Mouse (Mus musculus) kidney, postnatal 0 days (tissue): Measurements from ENCODE around the gene Rhpn2. TPM values are rescaled to one million over a fixed set of nuclear protein-coding genes. Genes with fewer than 3 reads are reported as not detected.
A peak's percentile ranks its signal among the peaks of the same experiment; 100 is the strongest.

ENCODE experiments used
- ATAC-seq: fragments of 200-750 bp; cut with Nextera tagmentation; replicated peaks from 2 replicates; pipeline ENCODE4 v1.8.0; 2017; ENCODE audit warnings: low read depth, moderate number of reproducible peaks, moderate TSS enrichment, moderate library complexity; ENCODE audit not compliant: low FRiP score
- DNase-seq: peaks from one replicate; pipeline ENCODE4 v3.0.0-alpha.2; 2016; ENCODE audit warnings: low spot score
- H3K27ac ChIP-seq: fragments of 300-500 bp; sonication (generic); 2 replicates; pipeline ENCODE4 v1.5.1; 2014; ENCODE audit warnings: mild to moderate bottlenecking
- H3K27me3 ChIP-seq: fragments of 300-500 bp; sonication (generic); 2 replicates; pipeline ENCODE4 v1.6.1; 2014; ENCODE audit warnings: low read length, mixed read lengths; ENCODE audit not compliant: insufficient read depth
- H3K36me3 ChIP-seq: fragments of 300-500 bp; sonication (generic); 2 replicates; pipeline ENCODE4 v1.6.1; 2014; ENCODE audit warnings: low read length, mixed read lengths; ENCODE audit not compliant: insufficient read depth
- H3K4me1 ChIP-seq: fragments of 300-500 bp; sonication (generic); replicated peaks from 2 replicates; pipeline ENCODE4 v1.6.1; 2014; ENCODE audit warnings: antibody characterized with exemption, low read length, mixed read lengths; ENCODE audit not compliant: insufficient read depth
- H3K4me2 ChIP-seq: fragments of 300-500 bp; sonication (generic); 2 replicates; pipeline ENCODE4 v1.6.1; 2014; ENCODE audit warnings: mild to moderate bottlenecking, low read length, moderate library complexity, mixed read lengths
- H3K4me3 ChIP-seq: fragments of 300-500 bp; sonication (generic); replicated peaks from 2 replicates; pipeline ENCODE4 v1.5.1; 2014; ENCODE audit warnings: low read depth, low read length
- H3K9ac ChIP-seq: fragments of 300-500 bp; sonication (generic); 2 replicates; pipeline ENCODE4 v1.6.1; 2014; ENCODE audit warnings: low read depth, low read length
- H3K9me3 ChIP-seq: fragments of 300-500 bp; sonication (generic); replicated peaks from 2 replicates; pipeline ENCODE4 v1.6.1; 2016; ENCODE audit warnings: low read length, inconsistent platforms, mixed read lengths
- CTCF ChIP-seq: IDR thresholded peaks from 2 replicates; pipeline ENCODE4 v1.5.1; 2016; ENCODE audit warnings: antibody characterized with exemption, low read depth, mild to moderate bottlenecking, moderate library complexity
- WGBS: fragments of 180-500 bp; shearing (Covaris S2); extraction: QIAGEN DNeasy Blood & Tissue Kit; methylation state at CpG from one replicate; pipeline ENCODE4 v1.1.7; 2014; 5-methylcytosine and 5-hydroxymethylcytosine counted together
- polyA plus RNA-seq: library from polyadenylated mRNA; unstranded; fragments of >200 nt; fragmentation: Nextera tagmentation; extraction: Ambion mirVana; gene quantifications from 2 replicates; pipeline ENCODE4 v1.2.1, GENCODE M21; 2015

The Rhpn2 gene
- polyA plus RNA-seq, 1 experiment from 2014 or later = 14.6 TPM

GRCm38 (mm10) chr7:35395734-35396456, 61.9 kb downstream of the Rhpn2 start:
- no peak for DNase-seq
- H3K4me1 ChIP-seq = peaks cover 9% of the 10 kb centered on the region

GRCm38 (mm10) chr7:35396542-35397168, 62.7 kb downstream of the Rhpn2 start, which contains the start of the genes Faap24 and Cep89:
Faap24 (minus strand) TSS chr7:35396836.
Cep89 (plus strand) TSS chr7:35397035.
- Histone ChIP-seq H3K4me2 (peak within 1 kb of the TSS; percentile 69), H3K4me3 (peak within 1 kb of the TSS; percentile 64), H3K36me3 (peaks cover 15% of the 10 kb centered on the region), H3K9ac (peak within 1 kb of the TSS; percentile 66), H3K4me1 (peaks cover 9% of the 10 kb centered on the region), H3K27me3 (no peaks in the 10 kb centered on the region), H3K9me3 (no peaks in the 10 kb centered on the region), H3K27ac (no peak within 1 kb of the TSS)
- no peak for TF ChIP-seq CTCF
- ATAC-seq (peak; percentile 96), DNase-seq (peak; percentile 99)
- under 1% methylated on average over 28 of the region's 28 CpGs for WGBS

More at GRCm38 (mm10) chr7:35395734-35396456, 61.9 kb downstream of the Rhpn2 start:
- no peaks in the 10 kb centered on the region for H3K27me3 ChIP-seq
- peak overlapping the region; percentile 64 for H3K4me3 ChIP-seq
- H3K4me2 ChIP-seq = peak overlapping the region; percentile 51
- no peak overlapping the region for H3K27ac ChIP-seq
- TF ChIP-seq CTCF = 0 out of 2 replicates have a peak, but pooled peaks have one; percentile 1
- H3K36me3 ChIP-seq = peaks cover 15% of the 10 kb centered on the region
- WGBS = 12% methylated on average over 17 of the region's 17 CpGs
- H3K9me3 ChIP-seq = no peaks in the 10 kb centered on the region
- H3K9ac ChIP-seq = peak overlapping the region; percentile 51; the same call in 1 of the 2 replicates
- ATAC-seq = no peak; the same call in 1 of the 2 replicates

- no peak overlapping the region for H3K4me2 ChIP-seq
- H3K9me3 ChIP-seq = no peaks in the 10 kb centered on the region
- H3K36me3 ChIP-seq = peaks cover 32% of the 10 kb centered on the region
- no peak overlapping the region for H3K4me3 ChIP-seq
- H3K27me3 ChIP-seq = no peaks in the 10 kb centered on the region
- no peak for TF ChIP-seq CTCF
- 78% methylated on average over 4 of the region's 4 CpGs for WGBS
- no peak for ATAC-seq
- H3K4me1 ChIP-seq = peaks cover 9% of the 10 kb centered on the region
- no peak overlapping the region for H3K27ac ChIP-seq
- no peak overlapping the region for H3K9ac ChIP-seq
- no peak for DNase-seq
These were observed 67.2 kb downstream of the Rhpn2 start for GRCm38 (mm10) chr7:35401169-35401568.

GRCm38 (mm10) chr7:35415226-35415625, 81.3 kb downstream of the Rhpn2 start:
- H3K4me1 ChIP-seq = no peaks in the 10 kb centered on the region
- ATAC-seq = no peak; the same call in 1 of the 2 replicates
- H3K4me2 ChIP-seq = no peak overlapping the region
- no peak overlapping the region for H3K9ac ChIP-seq
- peak overlapping the region; percentile 68 for H3K27ac ChIP-seq
- H3K27me3 ChIP-seq = no peaks in the 10 kb centered on the region
- no peak for TF ChIP-seq CTCF
- H3K36me3 ChIP-seq = peaks cover 29% of the 10 kb centered on the region; the same call in 1 of the 2 replicates
- no peak for DNase-seq
- WGBS = 68% methylated on average over 5 of the region's 5 CpGs
- H3K9me3 ChIP-seq = no peaks in the 10 kb centered on the region
- H3K4me3 ChIP-seq = no peak overlapping the region

- no peaks in the 10 kb centered on the region for H3K27me3 ChIP-seq
- H3K9ac ChIP-seq = no peak overlapping the region
- no peaks in the 10 kb centered on the region for H3K4me1 ChIP-seq
- peak; percentile 32 for DNase-seq
- peak overlapping the region; percentile 68 for H3K27ac ChIP-seq
- no peak for TF ChIP-seq CTCF
- no peak overlapping the region for H3K4me2 ChIP-seq
- peaks cover 29% of the 10 kb centered on the region for H3K36me3 ChIP-seq
- 65% methylated on average over 9 of the region's 9 CpGs for WGBS
- ATAC-seq = peak; percentile 90
- no peak overlapping the region for H3K4me3 ChIP-seq
- H3K9me3 ChIP-seq = no peaks in the 10 kb centered on the region
These were observed 82.1 kb downstream of the Rhpn2 start for GRCm38 (mm10) chr7:35415801-35416653.

- H3K27ac ChIP-seq = peak overlapping the region; percentile 68; the same call in 1 of the 2 replicates
- no peak overlapping the region for H3K4me2 ChIP-seq
- H3K4me1 ChIP-seq = no peaks in the 10 kb centered on the region
- no peaks in the 10 kb centered on the region for H3K9me3 ChIP-seq
- TF ChIP-seq CTCF = no peak
- ATAC-seq (0 out of 2 replicates have a peak, but pooled peaks have one; percentile 18), DNase-seq (no peak)
- no peak overlapping the region for H3K4me3 ChIP-seq
- WGBS = 82% methylated on average over 5 of the region's 5 CpGs
- H3K27me3 ChIP-seq = no peaks in the 10 kb centered on the region
- no peak overlapping the region for H3K9ac ChIP-seq
- peaks cover 30% of the 10 kb centered on the region for H3K36me3 ChIP-seq
These were observed 82.6 kb downstream of the Rhpn2 start for GRCm38 (mm10) chr7:35416654-35416948.
